Mouse (Mus musculus) embryonic stem cell, embryonic (primary cell): Measurements from ENCODE around the gene Ppm1g.

ENCODE experiments used
- CTCF ChIA-PET, 4 experiments: fragments of 300-600 bp in 2 of 4; fragments of 350-600 bp in 2 of 4; sonication (Branson Sonifier 250); formaldehyde crosslinking; loops; one replicate each; lab custom pipeline; 2022; ENCODE audit warnings: inconsistent platforms in 2 of 4; lab: Charles Lee
- POLR2A ChIA-PET, 4 experiments: fragments of 300-600 bp in 2 of 4; fragments of 350-600 bp in 2 of 4; sonication (Branson Sonifier 250); formaldehyde crosslinking; loops; one replicate each; lab custom pipeline; 2022; ENCODE audit warnings: antibody characterized with exemption in 4 of 4, inconsistent platforms in 1 of 4; lab: Charles Lee

Gene Ppm1g

DNA sequence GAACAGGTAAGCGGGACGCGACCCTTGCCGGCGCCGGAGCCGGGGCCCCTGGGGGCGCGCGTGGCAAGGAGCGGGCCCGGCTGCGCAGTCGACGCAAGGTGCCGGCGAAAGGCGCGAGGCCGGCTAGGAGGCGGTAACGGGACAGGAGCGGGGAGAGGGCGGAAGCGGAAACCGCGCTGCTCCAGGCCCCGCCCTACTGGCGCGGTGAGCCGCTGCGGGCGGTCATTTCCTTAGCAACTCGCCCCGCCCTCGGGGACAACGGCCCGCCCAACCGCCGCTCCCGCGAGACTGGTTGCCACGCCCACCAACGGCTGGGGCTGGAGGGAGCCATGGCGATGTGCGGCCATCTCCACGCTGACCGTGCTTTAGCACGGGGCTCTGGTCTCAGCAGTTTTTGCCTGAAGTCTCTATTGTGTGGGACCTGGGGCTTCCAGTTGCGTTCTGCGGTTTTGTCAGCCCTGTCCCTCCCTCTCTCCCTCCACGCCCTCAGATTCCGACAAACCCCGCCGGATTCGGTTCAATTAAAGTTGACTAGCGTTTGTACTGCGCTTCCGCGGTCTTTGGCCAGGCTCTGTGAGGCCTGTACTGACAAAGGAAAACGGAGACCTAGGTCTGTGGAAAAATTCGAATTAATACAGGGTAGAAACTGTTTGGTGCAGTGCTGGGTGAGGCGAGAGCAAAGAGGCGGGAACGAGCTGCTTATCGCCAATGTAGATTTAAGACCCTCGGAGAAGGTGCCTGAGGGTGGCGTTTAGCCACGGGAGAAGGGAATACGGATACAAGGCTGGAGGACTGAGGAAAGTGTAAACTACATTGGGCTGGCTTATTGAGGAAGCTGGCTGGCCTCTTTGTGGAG is at the start of gene Ppm1g:
Gene Ppm1g (minus strand): TSS at position 240 of the 856 bp plus-strand sequence.
- CTCF ChIA-PET, result interaction anchor here (0.6 to 1.4 kb wide), 14 partner anchors 11 to 1562 kb away, joined by 3 to 7 read pairs (median 4); partner anchors contain the start of genes Zfp513 (in 2 of the 4), Agbl5 (in 1 of the 4) and Gm9970 (in 1 of the 4)
- POLR2A ChIA-PET, result interaction anchor here (0.5 to 10.6 kb wide), 51 partner anchors 10 to 507 kb away, joined by 3 to 95 read pairs (median 4); partner anchors contain the start of genes Gm29609 (in 3 of the 4), Gm9970 (in 3 of the 4), Gtf3c2 (in 3 of the 4) and Nrbp1 (in 3 of the 4)

DNA sequence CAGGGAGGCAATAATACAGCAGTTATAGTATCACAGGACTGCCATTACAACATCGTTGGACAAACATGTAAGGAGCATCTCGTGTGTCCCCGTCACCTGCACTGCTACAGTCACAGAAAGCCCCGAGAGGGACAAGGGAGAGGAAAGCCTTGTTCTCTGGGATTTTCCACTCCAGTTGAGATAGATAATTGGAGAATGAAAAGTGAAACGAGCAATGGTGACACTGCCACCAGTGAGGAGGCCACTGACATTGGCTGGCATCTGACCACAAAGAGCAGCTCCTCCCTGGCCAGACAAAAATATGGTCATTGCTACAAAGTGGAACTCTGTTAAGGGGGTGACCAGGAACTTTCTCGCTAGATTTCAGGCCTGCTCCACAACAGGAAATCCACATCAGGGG is 47.2 kb upstream of the Ppm1g start:
- ChIA-PET CTCF (interaction anchor here in 1 of 4 experiments (0.6 kb wide), 1 partner anchor 217 kb away, joined by 11 read pairs; no protein-coding TSS in a partner anchor), POLR2A (interaction anchor here in 1 of 4 experiments (1.6 kb wide), 1 partner anchor 46 kb away, joined by 5 read pairs; the partner anchor contains the start of gene Ppm1g)

DNA sequence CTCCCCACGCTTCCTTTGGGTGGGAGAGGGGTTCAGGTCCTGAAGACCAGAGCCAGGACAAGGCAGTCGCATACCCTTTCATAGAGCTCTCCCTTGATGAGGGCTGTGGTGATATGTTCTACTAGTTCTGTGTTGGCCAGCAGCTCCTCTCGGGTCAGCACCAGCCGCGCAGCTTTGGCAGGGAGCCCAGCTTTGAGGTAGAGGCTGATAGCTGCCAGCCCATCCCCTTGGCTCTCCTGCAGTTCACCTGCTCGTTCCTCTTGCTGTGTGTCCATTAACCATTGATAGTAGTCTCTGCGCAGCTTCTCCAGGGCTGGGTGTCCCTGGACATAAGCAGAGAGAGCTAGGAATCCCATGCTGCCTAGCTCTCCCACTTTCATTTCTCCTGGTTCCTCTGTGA is 45.6 kb upstream of the Ppm1g start:
- CTCF ChIA-PET, result no interaction called here
- POLR2A ChIA-PET, result interaction anchor here in 1 of 4 experiments (1.6 kb wide), 1 partner anchor 45 kb away, joined by 5 read pairs; the partner anchor contains the start of gene Ppm1g

DNA sequence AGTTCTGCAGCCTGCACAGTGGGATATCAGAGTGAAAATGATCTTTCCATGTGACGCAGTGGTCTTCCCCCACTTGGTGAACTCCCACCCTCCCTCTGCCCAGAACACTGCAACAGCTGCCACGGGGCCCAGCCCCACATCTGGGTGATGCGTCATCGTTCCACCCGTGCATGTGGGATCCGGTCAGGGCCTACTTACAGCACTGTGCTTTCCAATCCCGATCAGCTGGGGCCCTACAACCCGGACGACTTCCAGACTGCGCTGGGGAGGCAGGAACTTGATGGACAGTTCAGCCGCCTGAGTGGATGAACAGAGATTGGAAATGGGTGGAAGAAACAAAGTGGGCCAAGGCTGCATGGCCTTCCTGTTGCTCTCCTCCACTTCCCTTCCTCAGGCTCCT is 37.1 kb upstream of the Ppm1g start:
- CTCF ChIA-PET, result interaction anchor here in 2 of 4 experiments (0.5 to 1.3 kb wide), 3 partner anchors 44 to 78 kb away, joined by 3 to 8 read pairs (median 4); partner anchors contain the start of genes Gm29609 (in 1 of the 2) and Gtf3c2 (in 1 of the 2)
- POLR2A ChIA-PET, result interaction anchor here in 1 of 4 experiments (0.6 to 1.3 kb wide), 4 partner anchors 11 to 743 kb away, joined by 3 read pairs; no protein-coding TSS in a partner anchor

DNA sequence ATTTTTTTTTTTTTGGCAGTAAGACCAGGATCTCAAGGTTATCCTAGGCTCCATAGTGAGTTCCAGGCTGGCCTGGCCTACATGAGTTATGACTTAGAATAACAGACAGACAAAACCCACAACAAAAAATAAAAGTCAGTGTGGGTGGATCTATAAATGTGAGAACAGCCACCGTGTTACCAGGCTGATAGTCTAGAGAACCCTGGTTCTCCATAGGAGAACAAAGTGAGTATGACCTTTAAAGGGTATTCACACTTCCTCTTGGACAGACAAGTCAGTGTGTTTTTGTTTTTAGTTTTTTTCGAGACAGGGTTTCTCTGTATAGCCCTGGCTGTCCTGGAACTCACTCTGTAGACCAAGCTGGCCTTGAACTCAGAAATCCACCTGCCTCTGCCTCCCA is 35.5 kb upstream of the Ppm1g start:
- CTCF ChIA-PET, result interaction anchor here in 1 of 4 experiments (0.6 kb wide), 1 partner anchor 1048 kb away, joined by 7 read pairs; no protein-coding TSS in a partner anchor
- POLR2A ChIA-PET, result interaction anchor here in 3 of 4 experiments (0.5 to 1.4 kb wide), 5 partner anchors 35 to 293 kb away, joined by 3 to 4 read pairs (median 3); no protein-coding TSS in a partner anchor

DNA sequence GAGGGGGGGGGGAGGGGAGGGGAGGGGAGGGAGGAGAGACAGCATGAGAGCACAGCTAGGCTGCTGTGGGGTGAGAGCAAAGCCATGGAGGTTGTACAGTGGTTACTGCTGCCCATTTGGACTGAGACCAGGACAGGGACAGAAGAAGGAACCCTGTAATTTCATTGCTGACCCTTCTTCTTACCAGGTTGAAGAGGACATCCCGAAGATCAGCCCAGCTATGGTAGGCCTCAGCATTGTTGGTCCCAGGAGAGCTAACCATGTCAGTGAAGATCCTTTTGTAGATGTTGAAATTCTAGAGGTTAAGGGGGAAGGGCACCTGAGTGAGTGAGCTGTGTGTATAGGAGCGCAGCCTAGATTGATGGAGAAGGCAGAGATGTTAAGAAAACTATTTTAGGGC is 34.9 kb upstream of the Ppm1g start:
- CTCF ChIA-PET, result interaction anchor here in 1 of 4 experiments (0.6 kb wide), 1 partner anchor 1048 kb away, joined by 7 read pairs; no protein-coding TSS in a partner anchor
- POLR2A ChIA-PET, result interaction anchor here in 3 of 4 experiments (0.5 to 1.4 kb wide), 5 partner anchors 34 to 294 kb away, joined by 3 to 4 read pairs (median 3); no protein-coding TSS in a partner anchor

DNA sequence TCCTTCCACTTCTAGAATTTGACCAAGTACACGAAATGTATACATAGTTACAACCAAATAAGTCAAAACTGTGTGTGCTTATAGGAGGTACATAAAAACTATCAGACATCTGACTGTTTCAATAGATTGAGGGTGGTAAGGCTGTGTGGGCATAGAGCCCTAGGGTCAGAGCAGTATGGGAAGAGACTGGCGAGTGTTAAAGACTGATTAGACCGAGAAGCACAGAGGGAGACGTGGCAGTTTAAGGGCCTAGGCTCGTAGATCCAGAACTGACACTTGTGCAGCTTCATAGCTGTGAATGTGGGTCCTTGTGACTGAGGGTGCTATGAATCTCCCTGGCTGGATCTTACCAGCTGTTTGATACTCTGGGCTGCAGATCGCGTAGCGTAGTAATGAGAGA is 34.4 kb upstream of the Ppm1g start:
- CTCF ChIA-PET, result no interaction called here
- POLR2A ChIA-PET, result interaction anchor here in 1 of 4 experiments (1.4 to 5.8 kb wide), 2 partner anchors 14 to 34 kb away, joined by 3 to 30 read pairs; partner anchors contain the start of genes Gm9970 and Nrbp1

DNA sequence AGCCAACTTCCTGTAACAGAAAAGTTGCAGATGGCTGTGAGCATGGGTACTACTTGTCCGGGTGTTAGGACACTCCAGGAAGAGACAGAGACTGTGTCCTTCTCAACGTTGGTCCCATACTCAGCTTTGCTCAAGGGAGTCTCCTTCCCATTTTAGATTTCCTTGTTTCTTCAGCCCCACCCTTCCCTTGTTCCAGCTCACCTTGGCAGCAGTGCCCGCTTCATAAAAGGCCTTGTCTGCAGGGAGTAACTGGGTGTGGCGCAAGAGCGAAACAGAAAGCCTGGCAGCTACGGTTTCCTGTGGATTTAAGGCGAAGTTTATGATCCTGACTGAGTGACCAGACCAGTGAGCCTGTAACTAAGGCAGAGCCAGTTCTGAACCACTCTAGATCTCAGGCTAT is 34.0 kb upstream of the Ppm1g start:
- POLR2A ChIA-PET, result interaction anchor here in 1 of 4 experiments (1.4 to 5.8 kb wide), 2 partner anchors 13 to 33 kb away, joined by 3 to 30 read pairs; partner anchors contain the start of genes Gm9970 and Nrbp1

DNA sequence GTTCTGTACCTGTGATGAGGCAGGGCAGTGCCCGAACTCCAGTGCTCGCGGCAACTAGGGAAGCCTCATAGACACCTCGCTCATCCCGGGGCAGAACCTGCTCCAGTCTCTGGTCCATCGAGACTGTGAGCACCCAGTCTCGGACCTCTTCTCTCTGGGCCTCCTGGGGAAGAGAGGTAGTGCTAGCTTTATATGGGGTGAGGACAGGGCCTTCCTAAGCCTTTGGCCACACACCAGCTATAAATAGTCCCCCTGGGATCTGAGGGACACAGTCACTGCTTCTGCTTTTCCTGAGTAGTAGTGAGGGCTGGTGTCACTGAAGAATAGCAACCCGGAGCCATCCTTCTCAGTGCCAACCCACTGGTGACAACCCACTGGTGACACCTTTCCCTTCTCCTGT is 33.3 kb upstream of the Ppm1g start:
- CTCF ChIA-PET, result interaction anchor here in 1 of 4 experiments (1.2 to 1.8 kb wide), 4 partner anchors 8 to 74 kb away, joined by 3 to 6 read pairs (median 4); partner anchors contain the start of genes Gm9970 and Nrbp1
- POLR2A ChIA-PET, result interaction anchor here in 2 of 4 experiments (1.3 to 5.8 kb wide), 4 partner anchors 12 to 32 kb away, joined by 5 to 30 read pairs (median 16); partner anchors contain the start of genes Gm9970 (in 2 of the 2) and Nrbp1 (in 2 of the 2)

More for the DNA sequence above, 34.0 kb upstream of the Ppm1g start:
- CTCF ChIA-PET, result interaction anchor here in 1 of 4 experiments (1.5 kb wide), 1 partner anchor 74 kb away, joined by 4 read pairs; no protein-coding TSS in a partner anchor

DNA sequence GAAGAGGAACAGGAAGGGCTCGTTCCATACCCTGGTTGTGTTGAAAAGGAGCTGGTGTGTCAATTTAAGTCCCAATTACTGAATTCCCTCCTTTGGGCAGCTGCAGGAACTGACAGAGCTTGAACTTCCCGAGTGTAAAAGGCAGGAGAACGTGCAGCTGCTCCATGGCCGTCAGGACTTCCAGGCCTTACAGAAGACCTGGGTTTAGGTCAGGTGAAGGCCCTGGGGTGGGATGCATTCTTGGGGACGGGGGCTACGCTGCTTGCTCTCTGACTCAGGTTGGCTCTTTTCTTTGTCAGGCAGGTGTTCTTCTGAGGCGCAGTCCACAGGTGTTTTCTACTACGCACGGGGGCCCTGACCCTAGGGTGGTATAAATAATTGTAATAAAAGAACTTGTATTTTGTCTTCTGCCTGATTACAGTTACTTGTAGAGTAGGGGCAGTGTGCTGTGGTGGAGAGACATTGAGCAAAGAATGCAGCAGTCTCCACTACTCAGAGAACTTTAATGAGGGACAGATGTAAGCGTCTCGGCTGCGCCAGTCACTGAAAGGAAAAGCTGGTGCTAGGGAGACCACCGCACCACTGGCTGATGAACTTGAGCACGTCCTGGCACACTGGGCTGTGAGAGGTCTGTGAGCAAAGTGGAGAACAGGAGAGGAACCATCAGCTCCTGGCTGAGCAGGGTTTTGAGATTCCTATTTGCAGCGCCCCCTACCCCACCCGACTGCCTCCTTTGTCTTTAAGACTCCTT is 32.5 kb upstream of the Ppm1g start:
- ChIA-PET POLR2A (interaction anchor here in 3 of 4 experiments (0.6 to 5.8 kb wide), 11 partner anchors 9 to 202 kb away, joined by 3 to 30 read pairs (median 5); partner anchors contain the start of genes Gm9970 (in 2 of the 3) and Nrbp1 (in 2 of the 3)), CTCF (interaction anchor here in 1 of 4 experiments (1.2 to 1.8 kb wide), 5 partner anchors 9 to 75 kb away, joined by 3 to 6 read pairs (median 4); partner anchors contain the start of genes Gm9970 and Nrbp1)

DNA sequence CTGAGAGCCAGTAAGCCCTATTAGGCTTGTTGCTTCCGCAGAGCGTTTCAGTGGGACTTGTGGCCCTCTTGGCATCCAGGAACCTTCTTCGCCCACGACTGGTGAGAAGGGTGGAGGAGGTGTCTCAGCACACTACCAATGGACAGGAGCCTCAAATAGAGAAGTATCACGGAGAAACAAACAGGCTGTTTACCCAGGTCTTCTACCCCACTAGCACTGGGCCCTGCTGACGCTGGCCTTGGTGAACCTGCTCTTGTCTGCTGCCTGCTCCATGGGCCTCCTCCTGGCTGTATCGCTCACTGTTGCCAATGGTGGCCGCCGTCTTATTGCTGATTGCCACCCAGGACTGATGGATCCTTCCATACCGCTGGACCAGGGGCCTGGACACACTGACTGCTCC is 31.7 kb upstream of the Ppm1g start:
- ChIA-PET CTCF (interaction anchor here in 1 of 4 experiments (1.2 to 1.8 kb wide), 2 partner anchors 9 to 11 kb away, joined by 3 to 6 read pairs; partner anchors contain the start of genes Gm9970 and Nrbp1), POLR2A (interaction anchor here in 2 of 4 experiments (0.7 to 5.8 kb wide), 10 partner anchors 8 to 125 kb away, joined by 3 to 30 read pairs (median 4); partner anchors contain the start of genes Gm9970 (in 2 of the 2) and Nrbp1 (in 2 of the 2))

DNA sequence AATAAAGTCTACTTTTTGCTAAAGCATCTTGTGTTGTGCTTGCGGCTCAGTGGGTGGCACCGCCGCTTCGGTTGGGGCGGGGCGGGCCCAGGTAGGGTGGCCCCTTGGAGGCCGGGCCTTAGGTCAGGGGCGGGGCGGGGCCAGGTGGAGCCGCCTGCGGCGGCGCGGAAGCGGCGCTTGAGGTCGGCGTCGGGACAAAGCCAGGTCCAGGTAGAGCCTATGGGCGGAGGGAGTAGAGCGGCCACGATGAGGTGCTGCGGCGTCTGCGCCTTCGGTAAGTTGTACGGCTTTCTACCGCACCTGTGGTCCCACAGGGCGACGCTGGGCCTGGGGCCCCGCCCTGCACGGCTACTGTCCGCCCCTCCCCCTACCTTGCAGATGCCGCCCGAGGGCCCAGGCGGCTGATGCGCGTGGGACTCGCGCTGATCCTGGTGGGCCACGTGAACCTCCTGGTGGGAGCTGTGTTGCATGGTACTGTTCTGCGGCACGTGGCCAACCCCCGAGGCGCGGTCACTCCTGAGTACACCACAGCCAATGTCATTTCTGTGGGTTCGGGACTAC is 31.1 kb upstream of the Ppm1g start, which contains the start of gene Krtcap3:
Gene Krtcap3 (plus strand): TSS at position 151 of the 561 bp plus-strand sequence.
- POLR2A ChIA-PET, result interaction anchor here in 3 of 4 experiments (0.7 to 5.8 kb wide), 9 partner anchors 8 to 71 kb away, joined by 3 to 30 read pairs (median 4); partner anchors contain the start of genes Gm9970 (in 2 of the 3), Nrbp1 (in 2 of the 3), Gm29609 (in 1 of the 3) and Gtf3c2 (in 1 of the 3)
- CTCF ChIA-PET, result no interaction called here

DNA sequence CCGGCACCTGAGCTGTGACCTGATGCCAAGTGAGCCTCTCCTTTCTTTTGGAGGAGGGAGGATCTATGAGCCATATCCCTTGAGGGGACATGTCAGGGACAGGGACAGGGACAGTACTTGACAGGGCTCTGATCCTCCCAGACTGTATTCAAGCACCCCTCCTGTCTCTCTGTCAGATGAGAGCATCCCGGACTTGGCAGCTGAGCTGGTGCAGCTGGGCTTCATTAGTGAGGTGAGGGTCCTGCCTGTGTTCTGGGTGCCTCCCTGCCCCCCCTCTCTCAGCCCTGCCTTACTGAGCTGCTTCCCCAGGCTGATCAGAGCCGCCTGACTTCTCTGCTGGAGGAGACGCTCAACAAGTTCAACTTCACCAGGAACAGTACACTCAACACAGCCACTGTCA is 30.2 kb upstream of the Ppm1g start:
- ChIA-PET CTCF (interaction anchor here in 1 of 4 experiments (0.7 kb wide), 1 partner anchor 346 kb away, joined by 3 read pairs; the partner anchor contains the start of gene Mrpl33), POLR2A (interaction anchor here in 3 of 4 experiments (0.8 to 5.8 kb wide), 8 partner anchors 8 to 157 kb away, joined by 3 to 30 read pairs (median 4); partner anchors contain the start of genes Gm9970 (in 2 of the 3), Nrbp1 (in 2 of the 3), Gm29609 (in 1 of the 3) and Gtf3c2 (in 1 of the 3))

DNA sequence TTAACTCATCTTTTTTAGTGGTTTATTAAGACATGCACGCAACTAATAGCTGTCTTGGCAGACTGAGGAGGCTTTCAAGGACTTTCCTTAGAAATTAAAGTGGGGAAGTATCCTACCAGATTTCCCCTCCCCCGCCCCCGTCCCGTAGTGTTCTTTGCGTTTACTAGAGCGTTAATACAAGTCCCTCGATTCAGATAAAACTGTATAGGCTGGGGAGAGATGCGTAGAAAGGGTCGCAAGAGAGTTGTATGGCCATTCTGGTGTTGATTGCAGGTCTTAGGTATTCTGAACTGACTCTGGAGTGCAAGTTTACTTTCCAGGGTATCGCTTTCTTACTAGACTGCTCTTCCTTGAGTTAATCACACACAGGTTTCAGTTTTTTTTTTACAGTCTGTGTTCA is 21.7 kb upstream of the Ppm1g start:
- ChIA-PET CTCF (interaction anchor here in 1 of 4 experiments (1.4 to 1.6 kb wide), 3 partner anchors 11 to 86 kb away, joined by 3 to 9 read pairs (median 6); partner anchors contain the start of gene Ppm1g), POLR2A (interaction anchor here (0.5 to 3.0 kb wide), 15 partner anchors 9 to 1263 kb away, joined by 3 to 30 read pairs (median 4); partner anchors contain the start of genes Krtcap3 (in 2 of the 4), Atraid (in 1 of the 4), Eif2b4 (in 1 of the 4) and Mpv17 (in 1 of the 4))

DNA sequence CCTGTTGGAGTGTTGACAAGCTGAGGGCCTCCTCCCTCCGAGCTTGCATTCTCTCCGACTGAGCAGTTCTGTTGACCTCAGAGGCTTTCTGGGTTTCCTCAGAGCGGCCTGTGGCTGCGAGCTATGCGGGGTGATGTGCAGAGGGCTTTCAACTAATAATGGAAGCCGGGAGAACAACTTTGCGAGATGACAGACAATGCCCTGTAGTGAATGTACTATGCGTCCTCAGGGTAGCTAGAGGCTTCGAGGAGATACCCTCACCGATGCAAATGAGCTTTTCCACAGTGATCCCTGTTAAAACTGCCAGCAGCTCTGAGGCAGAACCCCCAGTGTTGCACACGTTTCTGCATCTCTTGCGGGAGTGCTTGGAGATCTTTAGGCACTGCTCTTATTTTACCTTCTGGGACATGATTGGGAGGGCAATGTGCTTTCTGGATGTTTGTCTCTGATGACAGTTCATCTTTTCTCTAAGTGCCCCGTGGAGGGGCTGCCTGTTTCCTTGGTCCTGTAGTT is 21.1 kb upstream of the Ppm1g start:
- ChIA-PET POLR2A (interaction anchor here (0.5 to 3.0 kb wide), 26 partner anchors 9 to 1183 kb away, joined by 3 to 30 read pairs (median 3); partner anchors contain the start of genes Krtcap3 (in 2 of the 4), Ppm1g (in 2 of the 4), Adgrf3 (in 1 of the 4) and Atraid (in 1 of the 4)), CTCF (interaction anchor here in 2 of 4 experiments (0.6 to 1.6 kb wide), 5 partner anchors 12 to 193 kb away, joined by 3 to 9 read pairs (median 5); partner anchors contain the start of genes Atraid (in 1 of the 2) and Ppm1g (in 1 of the 2))
